Mouse (Mus musculus) embryonic stem cell, embryonic (primary cell): ENCODE results near the gene Tifa.

Source experiments
- CTCF ChIA-PET, 4 experiments: fragments of 300-600 bp in 2 of 4; fragments of 350-600 bp in 2 of 4; sonication (Branson Sonifier 250); formaldehyde crosslinking; loops; one replicate each; lab custom pipeline; 2022; ENCODE audit warnings: inconsistent platforms in 2 of 4; lab: Charles Lee
- POLR2A ChIA-PET, 4 experiments: fragments of 300-600 bp in 2 of 4; fragments of 350-600 bp in 2 of 4; sonication (Branson Sonifier 250); formaldehyde crosslinking; loops; one replicate each; lab custom pipeline; 2022; ENCODE audit warnings: antibody characterized with exemption in 4 of 4, inconsistent platforms in 1 of 4; lab: Charles Lee

The Tifa gene

DNA sequence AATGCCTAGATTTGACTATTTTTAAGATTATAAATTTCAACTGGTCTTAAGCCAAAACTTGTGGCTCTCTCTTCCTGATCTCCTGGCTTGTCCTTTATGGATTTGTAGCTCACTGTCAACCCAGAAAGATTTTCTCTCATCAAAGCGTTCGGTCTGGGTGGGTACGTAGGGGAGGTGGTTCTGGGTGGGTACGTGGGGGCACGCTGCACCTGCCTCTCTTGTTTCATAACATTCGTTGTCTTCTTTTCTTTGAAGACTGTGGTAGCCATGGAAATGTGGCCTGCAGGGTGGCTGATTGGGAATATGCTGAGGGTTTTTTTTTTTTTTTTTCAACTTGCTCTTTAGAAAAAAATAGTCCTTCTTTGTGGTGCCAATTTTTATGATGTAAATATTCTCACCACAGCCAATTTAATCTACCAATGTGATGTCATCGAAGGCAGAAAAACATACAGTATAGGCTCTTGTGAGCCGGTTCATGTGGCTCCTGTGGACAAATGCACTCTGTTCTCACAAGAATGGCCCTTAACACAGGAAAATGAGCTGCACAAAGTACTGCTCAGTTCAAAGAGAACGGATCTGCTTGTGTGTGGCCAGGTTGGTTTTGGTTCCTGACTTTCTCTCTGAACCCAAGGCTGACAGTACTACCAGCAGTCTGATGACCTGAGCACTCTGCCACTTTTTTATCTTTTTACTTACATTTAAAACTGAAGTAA lies 78.6 kb downstream of the Tifa start:
- CTCF ChIA-PET: interaction anchor here in 1 of 4 experiments (0.7 kb wide), 1 partner anchor 527 kb away, joined by 5 read pairs; no protein-coding TSS in a partner anchor
- POLR2A ChIA-PET: interaction anchor here in 3 of 4 experiments (0.6 to 1.2 kb wide), 7 partner anchors 15 to 1366 kb away, joined by 3 to 6 read pairs (median 3); no protein-coding TSS in a partner anchor

DNA sequence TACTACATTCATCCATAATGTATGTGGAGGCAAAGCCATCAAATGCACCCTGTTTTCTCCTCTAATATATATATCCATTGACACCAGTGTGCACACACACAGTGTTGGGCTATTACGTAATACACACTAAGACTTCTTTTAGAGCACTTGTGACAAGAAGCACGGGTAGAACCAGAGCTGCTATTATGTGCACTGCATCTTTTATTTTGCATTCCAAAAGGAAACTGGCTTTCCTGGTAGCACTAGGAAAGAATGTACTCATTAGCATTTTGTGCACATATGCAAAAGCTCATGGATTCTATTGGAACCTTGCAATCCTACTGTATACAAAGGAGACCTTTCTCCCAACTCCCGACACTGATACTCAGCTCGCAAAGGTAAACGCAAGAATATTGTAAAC lies 79.3 kb downstream of the Tifa start:
- ChIA-PET POLR2A (interaction anchor here in 2 of 4 experiments (0.6 to 1.2 kb wide), 3 partner anchors 15 to 610 kb away, joined by 4 to 6 read pairs (median 5); no protein-coding TSS in a partner anchor), CTCF (interaction anchor here in 1 of 4 experiments (0.7 kb wide), 1 partner anchor 19 kb away, joined by 3 read pairs; no protein-coding TSS in a partner anchor)

DNA sequence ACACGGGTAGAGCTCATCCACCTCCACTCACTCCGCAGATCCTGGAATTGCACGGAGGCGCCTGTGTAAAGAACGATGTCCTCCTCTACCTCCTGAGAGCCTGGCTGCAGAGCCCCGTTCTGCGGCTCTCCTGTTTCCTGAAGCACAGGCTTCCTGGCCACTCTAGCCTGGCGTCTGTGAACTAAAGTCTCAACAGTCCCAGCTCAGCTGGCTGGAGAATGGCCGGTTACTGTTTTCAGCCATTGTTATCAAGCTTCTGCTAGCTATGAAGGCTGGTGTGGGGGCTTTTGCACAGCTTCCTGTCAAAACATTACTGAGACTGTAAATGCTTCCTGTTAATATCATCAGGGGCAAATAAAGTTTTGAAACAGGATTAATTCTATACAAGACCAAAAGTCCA lies 82.0 kb downstream of the Tifa start:
- CTCF ChIA-PET: interaction anchor here in 1 of 4 experiments (0.6 kb wide), 1 partner anchor 431 kb away, joined by 4 read pairs; no protein-coding TSS in a partner anchor
- POLR2A ChIA-PET: interaction anchor here in 1 of 4 experiments (0.5 to 1.6 kb wide), 3 partner anchors 24 to 441 kb away, joined by 3 to 4 read pairs (median 3); no protein-coding TSS in a partner anchor

DNA sequence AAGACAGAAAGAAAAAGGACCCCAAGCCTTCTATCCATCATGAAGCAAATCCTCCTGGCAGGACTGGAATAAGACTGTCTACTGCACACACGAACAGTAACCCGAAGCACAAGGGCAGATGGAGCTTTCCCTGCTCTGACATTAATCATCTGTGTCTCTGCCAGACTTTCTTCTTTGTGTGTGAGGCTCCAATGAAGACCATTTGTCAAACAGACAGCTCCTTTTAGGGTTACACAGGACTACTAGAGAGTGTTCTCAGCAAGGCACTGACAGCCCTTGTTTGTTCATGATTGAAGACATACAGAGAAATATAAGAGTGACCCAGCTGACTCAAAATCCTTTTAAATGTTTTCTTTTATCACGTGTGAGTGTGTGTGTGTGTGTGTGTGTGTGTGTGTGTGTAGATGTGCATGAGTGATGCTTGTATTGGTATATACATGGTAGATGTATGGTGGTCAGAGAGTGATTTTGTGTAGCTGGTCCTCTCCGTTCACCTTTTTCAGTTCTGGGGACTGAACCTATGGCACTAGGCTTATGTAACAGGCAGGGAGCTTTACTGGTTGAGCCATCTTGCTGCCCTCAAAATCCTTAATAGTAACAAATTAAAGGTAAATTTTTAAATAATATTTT lies 84.8 kb downstream of the Tifa start:
- ChIA-PET CTCF (interaction anchor here in 1 of 4 experiments (0.5 to 0.6 kb wide), 2 partner anchors 507 to 1000 kb away, joined by 4 read pairs; no protein-coding TSS in a partner anchor), POLR2A (interaction anchor here in 2 of 4 experiments (0.7 to 1.7 kb wide), 3 partner anchors 14 to 22 kb away, joined by 3 read pairs; partner anchors contain the start of gene Fam241a (in 1 of the 2))

DNA sequence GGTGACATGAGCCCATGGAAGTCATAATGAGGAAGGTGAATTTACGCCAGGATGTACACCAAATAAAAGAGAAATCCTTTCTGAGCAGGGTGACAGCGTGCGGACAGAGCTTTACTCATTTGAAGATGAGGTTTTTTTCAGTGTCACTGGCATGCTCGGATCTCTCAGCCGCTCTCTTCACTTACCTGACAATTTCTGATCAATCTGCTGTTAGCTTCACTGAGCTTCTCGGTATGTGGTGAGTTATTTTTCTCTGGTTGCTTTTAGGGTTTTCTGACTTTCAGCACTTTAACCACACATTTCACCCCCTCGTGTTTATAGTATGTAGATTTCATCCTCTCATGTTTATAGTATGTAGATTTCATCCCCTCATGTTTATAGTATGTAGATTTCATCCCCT lies 85.5 kb downstream of the Tifa start:
- POLR2A ChIA-PET: interaction anchor here in 1 of 4 experiments (0.7 kb wide), 1 partner anchor 15 kb away, joined by 3 read pairs; no protein-coding TSS in a partner anchor
- CTCF ChIA-PET: no interaction called here

DNA sequence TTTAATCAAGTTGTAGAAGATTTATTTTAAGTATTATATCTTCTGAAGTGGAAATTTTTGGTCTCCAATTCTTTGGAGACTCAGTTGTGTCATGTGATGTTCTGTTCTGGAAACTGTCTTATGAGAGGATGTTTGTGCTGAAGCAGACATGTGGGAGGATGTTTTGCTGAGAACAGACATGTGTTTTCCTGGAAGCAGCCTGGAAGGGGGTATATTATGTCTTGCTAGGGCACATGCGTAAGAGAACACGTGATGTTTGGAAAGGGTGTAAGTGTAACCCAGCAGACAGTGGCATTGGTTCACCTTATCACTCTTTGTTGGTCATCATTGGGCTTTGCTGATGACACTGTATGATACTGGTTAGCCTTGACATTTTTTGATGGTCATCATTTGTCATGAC lies 85.9 kb downstream of the Tifa start:
- POLR2A ChIA-PET: no interaction called here

DNA sequence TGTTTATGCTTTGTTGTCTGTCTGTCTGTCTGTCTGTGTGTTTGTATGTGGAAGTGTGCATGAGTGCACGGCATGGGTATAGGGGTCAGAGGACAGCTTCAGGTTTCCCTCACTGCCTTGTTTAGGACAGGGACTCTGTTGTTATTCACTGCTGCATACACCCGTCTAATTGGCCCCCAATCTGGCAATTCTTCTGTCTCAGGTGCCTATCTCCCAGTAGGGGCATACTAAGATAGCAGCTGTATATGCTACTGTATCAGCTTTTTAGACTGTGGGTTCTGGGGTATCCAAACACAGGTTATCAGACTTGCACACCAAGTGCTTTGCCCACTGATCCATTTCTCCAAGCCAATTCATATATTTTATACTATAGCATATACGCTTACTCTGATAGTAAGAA lies 90.4 kb downstream of the Tifa start:
- ChIA-PET POLR2A (interaction anchor here in 1 of 4 experiments (2.4 kb wide), 1 partner anchor 15 kb away, joined by 7 read pairs; no protein-coding TSS in a partner anchor), CTCF (interaction anchor here in 1 of 4 experiments (0.5 kb wide), 1 partner anchor 440 kb away, joined by 5 read pairs; no protein-coding TSS in a partner anchor)

More for the DNA sequence above, 85.9 kb downstream of the Tifa start:
- CTCF ChIA-PET: no interaction called here

DNA sequence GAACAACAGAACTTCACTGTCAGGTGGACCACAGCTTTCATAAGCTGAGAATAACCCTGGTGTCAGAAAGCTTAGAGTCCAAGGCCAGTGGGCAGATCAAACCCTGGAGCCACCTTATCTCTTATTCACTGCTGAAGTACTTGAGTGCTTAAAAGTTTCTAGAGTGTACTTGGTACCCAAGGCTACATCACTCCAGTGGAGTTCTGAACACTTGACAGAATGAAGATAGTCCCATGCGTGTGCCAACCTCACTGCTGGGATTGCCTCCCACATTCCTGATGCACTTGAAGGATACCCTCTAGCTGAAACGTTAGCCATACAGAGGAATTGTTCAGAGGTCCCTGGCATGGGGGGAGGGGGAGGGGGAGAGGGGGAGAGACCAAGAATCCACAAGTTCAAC lies 92.1 kb downstream of the Tifa start:
- ChIA-PET POLR2A (interaction anchor here in 1 of 4 experiments (0.7 to 2.4 kb wide), 2 partner anchors 14 to 30 kb away, joined by 3 to 7 read pairs; no protein-coding TSS in a partner anchor), CTCF (no interaction called here)
